Mouse (Mus musculus) brain, embryonic 14.5 days (tissue): Measurements from ENCODE around the gene Lrrtm4.

ENCODE experiments used
- CTCF ChIP-seq: fragments of 200-500 bp; IDR thresholded peaks from 2 replicates; pipeline ENCODE4 v1.5.1; 2012; ENCODE audit warnings: inconsistent platforms, mild to moderate bottlenecking, moderate library complexity, borderline replicate concordance; ENCODE audit not compliant: insufficient read depth, insufficient read length; ENCODE audit errors: extremely low read depth
- POLR2A ChIP-seq: fragments of 200-500 bp; IDR thresholded peaks from 2 replicates; pipeline ENCODE4 v1.6.1; 2012; ENCODE audit warnings: mild to moderate bottlenecking, inconsistent platforms, borderline replicate concordance; ENCODE audit not compliant: poor library complexity, insufficient read depth, insufficient read length, severe bottlenecking; ENCODE audit errors: extremely low read depth

- no peak for TF ChIP-seq POLR2A
- no peak for TF ChIP-seq CTCF
Measured at GRCm38 (mm10) chr6:80078001-80078400, 59.3 kb downstream of the Lrrtm4 start.
